Mouse (Mus musculus) R1 (cell line): ENCODE measurements at regions not wholly inside any gene's neighbourhood (a gene's known extent, or its start where the extent isn't known, plus 50 kb on each side); places are given as distances from the start of the nearest gene placed in this dataset.
A peak's percentile ranks its signal among the peaks of the same experiment; 100 is the strongest.
"Not testable (repeated sequence)": the region's sequence is repeated elsewhere in the genome, so short reads cannot be mapped to it uniquely, and the experiment has no call there.

Source experiments
- DNase-seq: peaks from one replicate; pipeline ENCODE4 v3.0.0-alpha.2; 2018; ENCODE audit warnings: low read depth, low spot score

- DNase-seq = no peak
Observed at GRCm38 (mm10) chr12:69486903-69487302, 95.9 kb downstream of the Vcpkmt start.

DNA sequence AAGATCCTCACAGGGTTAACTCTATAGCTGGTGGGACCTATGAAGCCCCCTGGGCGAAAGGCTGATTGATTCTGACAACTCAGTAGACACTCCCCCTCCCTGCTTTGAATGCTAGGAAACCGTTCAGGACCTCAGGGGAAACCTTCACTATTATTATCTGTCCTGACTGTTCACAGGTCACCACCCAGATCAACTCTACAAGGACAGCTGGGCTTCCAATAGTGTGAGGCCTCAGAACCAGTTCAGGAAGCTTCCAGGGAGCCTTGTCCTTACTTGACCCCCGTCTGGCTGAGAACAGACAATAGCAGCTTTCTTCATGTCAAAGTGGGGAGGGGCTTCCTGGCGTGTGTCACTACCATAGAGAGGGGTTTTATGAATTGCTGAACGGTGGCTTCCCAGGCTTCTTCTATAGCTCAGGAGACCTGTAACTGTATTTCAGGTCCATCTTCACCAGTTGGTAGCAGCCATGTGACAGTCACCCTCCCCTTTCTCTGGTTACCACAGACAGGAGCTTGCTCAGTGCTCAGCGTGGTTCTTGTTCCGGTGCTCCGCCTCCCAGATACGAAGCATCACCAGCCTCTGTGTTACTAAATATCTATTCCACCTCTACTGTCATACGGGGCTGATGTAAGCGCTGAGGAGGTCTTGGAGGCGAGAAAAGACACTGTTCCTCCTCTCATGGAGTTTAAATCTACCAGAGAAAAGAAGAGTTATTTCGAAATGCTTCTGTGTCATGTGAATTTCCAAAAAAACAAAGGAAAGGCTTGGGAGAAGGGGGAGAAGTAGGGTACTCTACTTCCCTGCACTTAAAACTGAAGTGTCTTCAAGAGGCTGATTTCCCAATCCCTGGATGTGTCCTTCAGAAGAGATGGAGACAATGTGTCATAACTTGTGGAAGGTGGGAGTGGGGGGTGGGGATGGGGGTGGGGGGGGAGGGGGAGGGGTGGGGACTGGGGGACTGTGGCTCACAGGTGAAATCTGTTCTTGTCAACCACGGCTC lies 96.9 kb downstream of the Vcpkmt start:
- DNase-seq = peak; percentile 58

DNA sequence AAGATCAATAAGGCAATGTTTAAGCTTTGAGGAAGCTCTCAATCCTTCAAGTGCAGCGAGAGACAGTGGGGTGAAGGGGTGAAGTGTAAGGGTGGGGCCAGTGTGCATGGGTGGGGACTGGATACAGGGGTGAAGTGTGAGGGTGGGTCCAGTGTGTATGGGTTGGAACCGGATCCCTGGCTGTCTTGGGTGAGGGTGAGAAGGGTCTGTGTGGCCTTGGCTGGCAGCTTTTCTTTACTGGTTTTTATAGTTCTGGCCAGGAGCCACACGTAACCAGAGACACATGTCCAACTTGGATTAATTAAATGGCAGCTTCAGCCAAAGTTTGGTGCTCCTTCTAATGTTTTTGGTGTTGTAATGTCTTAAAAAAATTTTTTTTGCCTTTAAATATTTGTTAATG lies 101.4 kb downstream of the Vcpkmt start:
- DNase-seq = no peak

GRCm38 (mm10) chr12:69476631-69477091 lies 104.4 kb upstream of the Gm9887 start:
- peak; percentile 32 for DNase-seq

- no peak for DNase-seq
Observed at GRCm38 (mm10) chr12:69476131-69476530, 103.9 kb upstream of the Gm9887 start.

GRCm38 (mm10) chr12:69474916-69475661 lies 102.8 kb upstream of the Gm9887 start:
- DNase-seq = peak; percentile 38

DNA sequence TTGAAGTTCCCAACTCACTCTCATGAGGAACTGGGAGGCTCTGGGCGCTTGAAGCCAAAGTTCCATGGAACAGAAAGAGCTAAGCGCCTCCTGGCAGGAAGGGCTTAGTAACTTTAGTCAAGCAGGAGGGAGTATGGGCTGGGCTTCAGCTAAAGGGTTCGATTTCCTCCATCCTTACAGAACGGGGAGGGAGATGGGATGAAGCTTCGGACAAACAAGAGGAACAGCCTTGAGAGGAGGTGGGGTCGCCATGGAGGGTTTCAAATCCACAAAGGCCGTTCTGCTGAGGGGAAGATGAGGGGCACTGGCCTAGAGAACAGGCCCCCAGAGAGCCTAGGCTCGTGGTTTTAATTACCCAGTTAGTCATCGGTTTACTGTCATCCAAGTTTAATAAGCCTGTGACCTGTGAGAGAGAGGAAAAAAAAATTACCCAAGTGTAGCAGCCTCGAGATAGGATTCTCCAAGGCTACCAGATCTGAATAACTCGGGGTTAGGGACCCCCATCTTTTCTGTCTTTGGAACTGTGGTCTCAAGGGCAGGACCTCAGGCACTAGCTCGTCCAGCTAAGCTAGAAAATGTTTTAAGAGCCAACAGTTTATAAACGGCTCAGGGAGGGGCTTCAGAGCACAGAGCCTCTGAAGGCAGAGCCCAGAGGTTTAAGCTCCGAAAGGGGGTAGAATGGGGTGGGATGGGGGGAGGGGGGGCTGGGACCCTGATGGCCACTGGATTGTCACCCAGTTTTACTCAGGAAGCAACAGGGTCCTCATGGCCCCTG lies 102.1 kb upstream of the Gm9887 start:
- no peak for DNase-seq

GRCm38 (mm10) chr12:69473379-69474057 lies 101.3 kb upstream of the Gm9887 start:
- DNase-seq = no peak

DNA sequence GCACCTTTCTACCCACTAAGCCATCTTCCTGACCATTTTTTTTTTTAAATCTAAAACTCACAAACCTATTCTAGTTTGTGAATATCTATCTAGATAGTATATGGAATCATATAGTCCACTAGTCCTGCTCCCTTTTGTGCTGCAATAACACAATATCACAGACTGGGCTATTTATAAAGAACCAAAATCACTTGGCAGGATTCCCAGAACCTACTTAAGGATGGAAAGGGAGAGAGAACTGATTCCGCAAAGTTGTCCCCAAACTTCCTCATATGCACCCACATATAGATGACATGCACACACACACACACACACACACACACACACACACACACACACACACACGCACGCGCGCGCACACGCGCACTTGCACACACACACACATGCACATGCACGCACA lies 100.7 kb upstream of the Gm9887 start:
- DNase-seq = no peak

DNA sequence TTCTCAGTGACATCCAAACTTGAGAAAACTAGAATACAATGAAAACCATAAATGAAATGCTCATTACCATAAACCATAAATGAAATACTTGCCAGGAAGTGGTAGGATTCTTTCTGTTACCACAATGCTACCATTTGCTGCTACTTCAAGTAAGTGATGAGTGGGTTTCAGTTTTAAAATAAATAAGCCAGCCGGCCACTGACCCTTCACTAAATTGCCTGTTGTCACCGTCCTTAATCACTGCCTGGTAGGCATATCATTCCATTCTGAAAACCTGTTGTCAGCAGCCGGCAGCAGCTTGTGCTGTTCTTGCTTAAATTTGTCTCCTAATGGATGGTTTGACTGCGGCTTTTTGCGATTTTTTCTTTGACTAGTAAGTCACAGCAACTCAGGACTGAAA lies 99.6 kb upstream of the Gm9887 start:
- DNase-seq = no peak

GRCm38 (mm10) chr12:69469004-69469403 lies 96.7 kb upstream of the Gm9887 start:
- DNase-seq = no peak

DNA sequence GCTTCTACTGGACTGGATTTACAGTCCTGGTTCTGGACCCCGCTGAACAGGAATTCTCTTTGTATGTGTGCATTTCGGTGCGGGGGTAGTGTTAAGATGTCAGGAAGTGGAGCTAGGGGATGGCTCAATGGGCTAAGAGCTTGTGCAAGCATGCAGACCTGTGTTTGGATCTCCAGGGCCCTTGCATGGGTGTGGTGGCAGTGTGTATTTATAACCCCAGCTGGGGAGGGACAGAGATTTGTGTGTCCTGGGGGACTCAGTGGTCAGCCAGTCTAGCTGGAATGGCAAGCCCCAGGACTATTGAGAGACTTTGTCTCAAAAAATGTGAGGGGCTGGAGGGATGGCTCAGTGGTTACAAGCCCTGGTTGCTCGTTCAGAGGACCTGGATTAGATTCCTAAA lies 95.1 kb upstream of the Gm9887 start:
- DNase-seq = no peak

GRCm38 (mm10) chr12:69464906-69465305 lies 92.6 kb upstream of the Gm9887 start:
- DNase-seq = no peak

DNA sequence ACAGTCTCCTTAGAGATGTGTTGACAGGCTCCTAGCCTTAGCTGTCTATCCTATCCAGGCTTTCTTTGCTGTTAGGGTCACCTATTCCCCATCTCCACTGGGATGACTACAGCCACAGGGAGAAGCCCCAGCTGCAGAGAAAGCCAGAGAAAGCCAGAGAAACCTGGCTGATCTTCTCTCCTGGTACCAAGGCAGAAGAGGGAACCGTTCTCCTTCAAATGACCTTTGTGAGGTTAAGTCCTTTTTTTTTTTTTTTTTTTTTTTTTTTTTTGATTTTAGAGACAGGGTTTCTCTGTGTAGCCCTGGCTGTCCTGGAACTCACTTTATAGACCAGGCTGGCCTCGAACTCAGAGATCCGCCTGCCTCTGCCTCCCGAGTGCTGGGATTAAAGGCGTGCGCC lies 91.1 kb upstream of the Gm9887 start:
- DNase-seq = not testable (repeated sequence)

- DNase-seq = peak; percentile 68
Observed at GRCm38 (mm10) chr12:69461888-69462840, 89.9 kb upstream of the Gm9887 start.

- no peak for DNase-seq
Observed at GRCm38 (mm10) chr12:69460552-69461079, 88.4 kb upstream of the Gm9887 start.

DNA sequence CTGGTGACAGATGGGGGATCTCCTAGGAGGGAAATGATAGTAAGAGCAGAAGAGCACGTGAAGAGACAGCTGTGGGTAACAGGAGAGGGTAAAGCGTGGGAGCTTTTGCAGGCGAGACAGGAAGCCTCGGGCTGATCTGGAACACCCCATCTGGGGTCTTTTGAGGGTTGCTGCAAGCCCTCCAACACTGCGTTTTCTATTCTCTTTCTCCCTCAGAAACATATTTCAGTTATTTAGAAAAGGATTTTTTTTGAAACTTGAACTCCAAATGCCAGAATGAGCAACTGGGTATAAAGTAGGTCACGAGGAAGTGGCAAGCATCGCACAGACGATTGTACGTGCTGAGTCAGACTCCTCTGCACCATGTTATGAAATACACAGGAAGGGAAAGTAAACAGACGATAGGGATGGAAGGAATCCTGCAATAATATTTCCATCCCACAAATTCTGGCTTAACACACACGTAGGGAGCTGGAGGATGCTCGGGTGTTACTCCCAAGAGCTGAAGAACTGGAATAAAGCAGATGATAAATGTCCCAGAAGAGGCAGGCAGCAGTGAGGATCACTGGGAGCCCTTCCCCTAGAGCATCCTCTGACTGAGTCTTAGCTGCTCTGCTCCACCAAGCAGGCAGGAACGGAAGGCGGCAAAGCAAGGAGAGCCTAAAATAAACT lies 86.0 kb upstream of the Gm9887 start:
- DNase-seq = no peak

GRCm38 (mm10) chr12:69456746-69457145 lies 84.5 kb upstream of the Gm9887 start:
- DNase-seq = no peak

DNA sequence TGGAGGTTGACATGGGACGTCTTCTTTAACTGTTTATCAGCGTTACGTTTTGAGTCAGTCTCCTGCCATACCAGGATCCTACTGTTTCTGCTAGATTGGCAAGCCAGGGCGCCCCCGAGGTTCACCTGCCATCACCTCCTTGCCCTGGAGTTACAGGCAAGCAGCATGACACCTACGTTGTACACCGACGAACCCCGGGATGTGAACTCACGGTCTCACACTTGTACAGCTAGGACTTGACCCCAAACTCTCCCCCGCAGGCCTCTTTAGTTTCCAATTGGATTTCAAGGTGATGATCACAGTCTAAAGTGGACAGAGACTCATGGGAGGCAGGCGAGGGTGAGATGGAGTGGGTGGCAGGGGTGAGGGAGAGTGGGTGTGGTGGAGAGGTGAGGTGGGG lies 83.9 kb upstream of the Gm9887 start:
- DNase-seq = no peak
